ENCODE assay signal across 13 mouse cellular contexts in the genomic region with DNA sequence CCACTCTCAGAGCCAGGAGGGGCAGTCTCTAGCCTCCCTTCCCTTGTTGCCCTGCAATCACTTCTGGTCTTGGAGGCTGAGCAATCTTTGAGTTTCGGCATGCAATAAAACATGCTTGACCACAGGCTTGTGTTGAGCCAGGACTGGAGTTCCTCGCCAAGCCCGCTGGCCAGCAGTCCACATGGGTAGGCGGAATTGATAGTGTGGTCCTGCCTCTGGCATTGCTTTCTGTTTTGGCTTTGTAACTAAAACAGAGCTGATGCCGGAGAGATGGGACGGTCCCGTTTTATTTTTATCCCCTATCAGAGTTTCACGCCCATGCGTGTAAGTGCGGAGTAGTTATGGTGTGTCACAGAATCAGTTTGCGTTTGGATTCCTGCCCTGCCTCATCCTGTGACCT. TPM values are rescaled to one million over a fixed set of nuclear protein-coding genes. Genes with fewer than 3 reads are reported as not detected.
DNase-seq lines count a peak whose midpoint lies in the region; ATAC-seq and TF ChIP-seq lines count a peak whose summit lies in the region.
"Had no signal": no experiment of that assay in that cellular context is flagged by ENCODE, and none has a peak within 500 bp of the region (broad histone marks: within the 10 kb centered on the region; RNA-seq: fewer than 3 reads in every experiment).

No protein-coding gene starts in this region.

- no peak for TF ChIP-seq CTCF in heart, postnatal 0 days (IDR thresholded peaks at IDR 0.05; ENCODE audit: low read depth)

- ATAC-seq in heart, postnatal 0 days (ENCODE audit: insufficient read depth, low read depth) = peak; percentile 59
- no peak for ATAC-seq in midbrain, embryonic 15.5 days (replicated peaks)
- ATAC-seq: intestine, embryonic 15.5 days had no signal

- no peak overlapping the region for H3K9ac ChIP-seq in heart, postnatal 0 days (replicated peaks; ENCODE audit: low read depth, low read length)
- no peak overlapping the region for H3K9ac ChIP-seq in midbrain, embryonic 15.5 days
- H3K9ac ChIP-seq: intestine, embryonic 15.5 days; limb, embryonic 15.5 days had no signal

- 19% methylated on average over 11 of the region's 11 CpGs for WGBS in heart, postnatal 0 days
- 95% methylated on average over 11 of the region's 11 CpGs for WGBS in midbrain, embryonic 15.5 days

- H3K4me1 ChIP-seq in heart, postnatal 0 days (ENCODE audit: control insufficient read depth, insufficient read depth) = peaks cover 8% of the 10 kb centered on the region
- no peaks in the 10 kb centered on the region for H3K4me1 ChIP-seq in midbrain, embryonic 15.5 days
- H3K4me1 ChIP-seq: intestine, embryonic 15.5 days had no signal

- no peaks in the 10 kb centered on the region for H3K9me3 ChIP-seq in heart, postnatal 0 days (replicated peaks; ENCODE audit: control insufficient read depth, low read length)
- no peaks in the 10 kb centered on the region for H3K9me3 ChIP-seq in midbrain, embryonic 15.5 days
- H3K9me3 ChIP-seq: intestine, embryonic 15.5 days; limb, embryonic 15.5 days had no signal

- H3K36me3 ChIP-seq in heart, postnatal 0 days (replicated peaks; ENCODE audit: control insufficient read depth, insufficient read depth, low read length) = no peaks in the 10 kb centered on the region
- H3K36me3 ChIP-seq in midbrain, embryonic 15.5 days (replicated peaks) = no peaks in the 10 kb centered on the region
- H3K36me3 ChIP-seq: intestine, embryonic 15.5 days; limb, embryonic 15.5 days had no signal

- peak overlapping the region; percentile 6; the same call in 1 of the 2 replicates for H3K4me3 ChIP-seq in heart, postnatal 0 days (ENCODE audit: low read depth, low read length)
- no peak overlapping the region for H3K4me3 ChIP-seq in midbrain, embryonic 15.5 days
- H3K4me3 ChIP-seq: erythroblast, embryonic 14.5 days; intestine, embryonic 15.5 days; limb, embryonic 15.5 days had no signal

- TF ChIP-seq EP300 in heart, postnatal 0 days (IDR thresholded peaks at IDR 0.05; ENCODE audit: low read depth) = no peak

- H3K27me3 ChIP-seq in heart, postnatal 0 days (ENCODE audit: control insufficient read depth, insufficient read depth, low read length) = no peaks in the 10 kb centered on the region
- H3K27me3 ChIP-seq in midbrain, embryonic 15.5 days (replicated peaks) = no peaks in the 10 kb centered on the region
- H3K27me3 ChIP-seq: intestine, embryonic 15.5 days; limb, embryonic 15.5 days had no signal

- DNase-seq in ovary, postnatal 36 days (ENCODE audit: low spot score) = peak; percentile 53
- DNase-seq in ovary, postnatal 14 days (ENCODE audit: low spot score) = no peak
- DNase-seq in gastrocnemius, postnatal 25 days = peak; percentile 74
- peak; percentile 30 for DNase-seq in heart, postnatal 0 days (ENCODE audit: low spot score)
- DNase-seq in left cerebral cortex, postnatal 25 days (ENCODE audit: low spot score in 2 of 2) = no peak
- DNase-seq in thymus, postnatal 14 days = no peak
- DNase-seq: cerebellum, adult 8-10 months; right cerebral cortex, postnatal 4 days had no signal

- H3K27ac ChIP-seq in heart, postnatal 0 days (ENCODE audit: low read depth) = no peak overlapping the region
- H3K27ac ChIP-seq in midbrain, embryonic 15.5 days = no peak overlapping the region
- H3K27ac ChIP-seq: intestine, embryonic 15.5 days; limb, embryonic 15.5 days had no signal

- H3K4me2 ChIP-seq in heart, postnatal 0 days (ENCODE audit: low read depth, low read length) = peak overlapping the region; percentile 45
- no peak overlapping the region for H3K4me2 ChIP-seq in midbrain, embryonic 15.5 days
- H3K4me2 ChIP-seq: intestine, embryonic 15.5 days; limb, embryonic 15.5 days had no signal

- intact Hi-C loops in left cerebral cortex, postnatal 25 days (cut with DNase I) = no loop called here

RNA-seq across cellular contexts. Expression of a gene that starts 28.4 kb away (rescaled TPM):
- 1 to 10 TPM; 6.9 to 7.2 TPM for total RNA-seq in gastrocnemius, postnatal 25 days (2021)
- 3.3 and 4.2 TPM in 2 replicates for total RNA-seq in heart, postnatal 0 days (2014; rRNA removed; ENCODE audit: low replicate concordance)
- polyA plus RNA-seq in heart, postnatal 0 days (2015; fragmentation: Nextera tagmentation; extraction: Ambion mirVana) = 3.9 and 4.3 TPM in 2 replicates
- polyA plus RNA-seq in midbrain, embryonic 15.5 days (2015; fragmentation: Nextera tagmentation; extraction: Ambion mirVana) = 13.6 and 15.4 TPM in 2 replicates
- 1 to 10 TPM; 7.6 to 7.7 TPM for total RNA-seq in left cerebral cortex, postnatal 25 days (2021)
- total RNA-seq: megakaryocyte-erythroid progenitor cell, adult 5-6 weeks had no signal
- polyA plus RNA-seq: erythroblast, embryonic 14.5 days had no signal

Comparison
In these comparisons a context has a peak if more than half of its experiments do, and no peak if none do; other contexts are left out.
1. DNase-seq: peak in ovary, postnatal 36 days (single experiment), gastrocnemius, postnatal 25 days (single experiment) and heart, postnatal 0 days (single experiment); none in ovary, postnatal 14 days (single experiment), left cerebral cortex, postnatal 25 days (0 of 2) and thymus, postnatal 14 days (single experiment).